Mouse (Mus musculus) liver, adult 2 months (tissue): ENCODE data around the gene Brms1.

Source experiments
- CTCF ChIP-seq: fragments of 200-500 bp; IDR thresholded peaks from 2 replicates; pipeline ENCODE4 v1.5.1; 2011; ENCODE audit warnings: low read depth, low read length, control low read depth
- POLR2A ChIP-seq: fragments of 200-500 bp; IDR thresholded peaks from 2 replicates; pipeline ENCODE4 v1.6.1; 2011; ENCODE audit warnings: low read length, control low read depth; ENCODE audit not compliant: insufficient read depth; ENCODE audit errors: extremely low read depth

- TF ChIP-seq CTCF: no peak
- TF ChIP-seq POLR2A: no peak
Observed at GRCm38 (mm10) chr19:5093481-5094242, 52.5 kb downstream of the Brms1 start.
